Mouse (Mus musculus): ENCODE measurements around the gene Grid2. TPM values are rescaled to one million over a fixed set of nuclear protein-coding genes. Genes with fewer than 3 reads are reported as not detected.

Gene Grid2
- total and polyA plus RNA-seq, 3 experiments: not detected

GRCm38 (mm10) chr6:64326936-64327335 lies 1071.3 kb downstream of the Grid2 start:
- no peaks in the 10 kb centered on the region for H3K27me3 ChIP-seq (ENCODE audit: control insufficient read depth in 1 of 2, insufficient read depth in 2 of 2, low read length in 2 of 2)
- H3K4me1 ChIP-seq (ENCODE audit: control insufficient read depth in 1 of 2, insufficient read depth in 2 of 2, low read length in 2 of 2): no peaks in the 10 kb centered on the region
- no peaks in the 10 kb centered on the region for H3K79me2 ChIP-seq (ENCODE audit: control insufficient read depth, insufficient read depth, low read length, poor library complexity)
- H3K36me3 ChIP-seq (ENCODE audit: control insufficient read depth in 1 of 2, insufficient read depth in 2 of 2, low read length in 2 of 2): no peaks in the 10 kb centered on the region
- no peak for DNase-seq (ENCODE audit: low read depth, low spot score)
- H3K27ac ChIP-seq (ENCODE audit: control insufficient read depth, low read depth, low read length): no peak overlapping the region
- no peak overlapping the region for H3K9ac ChIP-seq (ENCODE audit: control insufficient read depth, low read depth, low read length, poor library complexity, severe bottlenecking)
- H3K9me3 ChIP-seq (replicated peaks; ENCODE audit: insufficient read depth, low read length): no peaks in the 10 kb centered on the region
- TF ChIP-seq ZMIZ1 (IDR thresholded peaks at IDR 0.05; ENCODE audit: low read depth, low read length) (no peak), NELFE (IDR thresholded peaks at IDR 0.05; ENCODE audit: low read depth, low read length) (no peak), CTCF (IDR thresholded peaks at IDR 0.05 in 2 of 3, conservative IDR thresholded peaks at IDR 0.05 in 1 of 3; ENCODE audit: control insufficient read depth in 1 of 3, insufficient read depth in 1 of 3, low read depth in 2 of 3, low read length in 3 of 3, poor library complexity in 1 of 3, severe bottlenecking in 1 of 3) (no peak), SIN3A (IDR thresholded peaks at IDR 0.05; ENCODE audit: low read length) (no peak), GATA1 (IDR thresholded peaks at IDR 0.05; ENCODE audit: low read depth, low read length) (no peak)
- no peak overlapping the region for H3K4me3 ChIP-seq (ENCODE audit: control insufficient read depth in 1 of 2, insufficient read depth in 1 of 2, low read depth in 2 of 2, low read length in 2 of 2)

- TF ChIP-seq USF2 (IDR thresholded peaks at IDR 0.05; ENCODE audit: borderline replicate concordance in 1 of 2, insufficient read depth in 1 of 2, low read depth in 1 of 2, low read length in 2 of 2) (no peak), ETS1 (IDR thresholded peaks at IDR 0.05; ENCODE audit: low read depth, low read length) (no peak), POLR2AphosphoS5 (IDR thresholded peaks at IDR 0.05; ENCODE audit: borderline replicate concordance, low read depth, low read length) (no peak), POLR2A (IDR thresholded peaks at IDR 0.05; ENCODE audit: control insufficient read depth in 1 of 2, insufficient read depth in 1 of 2, low read depth in 1 of 2, low read length in 2 of 2, poor library complexity in 1 of 2) (no peak), MAFK (IDR thresholded peaks at IDR 0.05; ENCODE audit: borderline replicate concordance, low read depth, low read length) (no peak), CHD1 (IDR thresholded peaks at IDR 0.05; ENCODE audit: low read depth, low read length) (no peak), POLR2AphosphoS2 (IDR thresholded peaks at IDR 0.05; ENCODE audit: low read length) (no peak), HCFC1 (IDR thresholded peaks at IDR 0.05; ENCODE audit: low read depth, low read length) (no peak), CTCF (IDR thresholded peaks at IDR 0.05 in 2 of 3, conservative IDR thresholded peaks at IDR 0.05 in 1 of 3; ENCODE audit: control insufficient read depth in 1 of 3, insufficient read depth in 1 of 3, low read depth in 2 of 3, low read length in 3 of 3, poor library complexity in 1 of 3, severe bottlenecking in 1 of 3) (no peak), CHD2 (IDR thresholded peaks at IDR 0.05; ENCODE audit: low read length) (no peak), MEF2A (IDR thresholded peaks at IDR 0.05; ENCODE audit: extremely low read depth, insufficient replicate concordance, low read depth, low read length, poor library complexity, severe bottlenecking) (no peak), TAL1 (IDR thresholded peaks at IDR 0.05; ENCODE audit: low read length) (no peak), NELFE (IDR thresholded peaks at IDR 0.05; ENCODE audit: low read depth, low read length) (no peak), JUND (IDR thresholded peaks at IDR 0.05; ENCODE audit: low read depth, low read length) (no peak), GATA1 (IDR thresholded peaks at IDR 0.05; ENCODE audit: low read depth, low read length) (no peak), ZMIZ1 (IDR thresholded peaks at IDR 0.05; ENCODE audit: low read depth, low read length) (no peak), USF1 (IDR thresholded peaks at IDR 0.05; ENCODE audit: low read depth, low read length) (no peak)
- no peak overlapping the region for H3K4me3 ChIP-seq (ENCODE audit: control insufficient read depth in 1 of 2, insufficient read depth in 1 of 2, low read depth in 2 of 2, low read length in 2 of 2)
- H3K27ac ChIP-seq (ENCODE audit: control insufficient read depth, low read depth, low read length): no peak overlapping the region
- DNase-seq (ENCODE audit: low read depth, low spot score): no peak
- no peaks in the 10 kb centered on the region for H3K9me3 ChIP-seq (replicated peaks; ENCODE audit: insufficient read depth, low read length)
- no peaks in the 10 kb centered on the region for H3K27me3 ChIP-seq (ENCODE audit: control insufficient read depth in 1 of 2, insufficient read depth in 2 of 2, low read length in 2 of 2)
- no peaks in the 10 kb centered on the region for H3K36me3 ChIP-seq (ENCODE audit: control insufficient read depth in 1 of 2, insufficient read depth in 2 of 2, low read length in 2 of 2)
- no peaks in the 10 kb centered on the region for H3K79me2 ChIP-seq (ENCODE audit: control insufficient read depth, insufficient read depth, low read length, poor library complexity)
- H3K4me1 ChIP-seq (ENCODE audit: control insufficient read depth in 1 of 2, insufficient read depth in 2 of 2, low read length in 2 of 2): no peaks in the 10 kb centered on the region
- H3K9ac ChIP-seq (ENCODE audit: control insufficient read depth, low read depth, low read length, poor library complexity, severe bottlenecking): no peak overlapping the region
Observed at GRCm38 (mm10) chr6:64327876-64328275, 1072.2 kb downstream of the Grid2 start.

All from MEL (cell line).